Mouse (Mus musculus) B cell, adult (primary cell): Measurements from ENCODE around the gene Atp2b4. TPM values are rescaled to one million over a fixed set of nuclear protein-coding genes. Genes with fewer than 3 reads are reported as not detected.

Experiments
- total RNA-seq: library from RNA; stranded (reverse); gene quantifications from 4 replicates; pipeline ENCODE4 v1.2.4, GENCODE M21; 2023; ENCODE audit not compliant: inconsistent age

Atp2b4 gene
- 0.15 to 1.4 TPM (median 0.27 TPM) in 4 replicates for total RNA-seq

GRCm38 (mm10) chr1:133800948-133801393 is at the start of gene Atp2b4:
Gene Atp2b4, minus strand, starts transcription at chr1:133801041.

GRCm38 (mm10) chr1:133689897-133690296 is 110.9 kb downstream of the Atp2b4 start, which contains the start of gene Lax1:
Gene Lax1, minus strand, starts transcription at chr1:133690108.

GRCm38 (mm10) chr1:133661203-133661933 is 139.5 kb downstream of the Atp2b4 start, which contains the start of gene Gm38394:
Gene Gm38394, minus strand, starts transcription at chr1:133661318.

GRCm38 (mm10) chr1:133660466-133661202 is 140.2 kb downstream of the Atp2b4 start, which contains the start of gene Zbed6:
Gene Zbed6, minus strand, starts transcription at chr1:133660885.

Other genes starting within 250 kb of the Atp2b4 start
- 162 to 178 TPM (median 175 TPM) in 4 replicates for gene Snrpe, start 190.8 kb downstream of the Atp2b4 start, total RNA-seq
- 25.3 to 31.7 TPM (median 27.8 TPM) in 4 replicates for gene Zbed6, start 140.2 kb downstream of the Atp2b4 start, total RNA-seq
- 41.2 to 51.2 TPM (median 44.9 TPM) in 4 replicates for gene Gm38394, start 139.7 kb downstream of the Atp2b4 start, total RNA-seq
- gene Lax1, start 110.9 kb downstream of the Atp2b4 start, total RNA-seq, result 190 to 229 TPM (median 199 TPM) in 4 replicates
- gene Optc, start 107.0 kb upstream of the Atp2b4 start, total RNA-seq, result not detected in 4 replicates
- gene Prelp, start 120.4 kb upstream of the Atp2b4 start, total RNA-seq, result not detected in 4 replicates
- gene Fmod, start 236.2 kb upstream of the Atp2b4 start, total RNA-seq, result not detected in 4 replicates